Mouse (Mus musculus): ENCODE results near the gene Zfp667. TPM values are rescaled to one million over a fixed set of nuclear protein-coding genes. Genes with fewer than 3 reads are reported as not detected.

Gene Zfp667
- polyA plus RNA-seq (2015; fragmentation: Nextera tagmentation; extraction: Ambion mirVana): 12.0 and 13.8 TPM in 2 replicates

GRCm38 (mm10) chr7:6285842-6286705 is at the start of gene Zfp667:
Gene Zfp667, plus strand, starts transcription at chr7:6286579.

GRCm38 (mm10) chr7:6252410-6252809 is 34.0 kb upstream of the Zfp667 start, which contains the start of gene Epp13:
Gene Epp13, plus strand, starts transcription at chr7:6252710.

GRCm38 (mm10) chr7:6331233-6331956 is 45.0 kb downstream of the Zfp667 start, which contains the start of gene Zfp583:
Gene Zfp583, minus strand, starts transcription at chr7:6331285.

GRCm38 (mm10) chr7:6343501-6344071 is 57.2 kb downstream of the Zfp667 start, which contains the start of gene Gm3854:
Gene Gm3854, plus strand, starts transcription at chr7:6343759.

Other genes starting within 250 kb of the Zfp667 start
- not detected in 2 replicates for gene Nlrp4c, start 241.4 kb upstream of the Zfp667 start, polyA plus RNA-seq (2015; fragmentation: Nextera tagmentation; extraction: Ambion mirVana)
- 44.1 and 51.8 TPM in 2 replicates for gene Zfp787, start 130.6 kb upstream of the Zfp667 start, polyA plus RNA-seq (2015; fragmentation: Nextera tagmentation; extraction: Ambion mirVana)
- 61.7 and 69.1 TPM in 2 replicates for gene Zfp444, start 114.4 kb upstream of the Zfp667 start, polyA plus RNA-seq (2015; fragmentation: Nextera tagmentation; extraction: Ambion mirVana)
- gene Galp, start 89.5 kb upstream of the Zfp667 start, polyA plus RNA-seq (2015; fragmentation: Nextera tagmentation; extraction: Ambion mirVana): not detected in 2 replicates
- not detected in 2 replicates for gene Zscan5b, start 64.3 kb upstream of the Zfp667 start, polyA plus RNA-seq (2015; fragmentation: Nextera tagmentation; extraction: Ambion mirVana)
- gene Epp13, start 33.9 kb upstream of the Zfp667 start, polyA plus RNA-seq (2015; fragmentation: Nextera tagmentation; extraction: Ambion mirVana): 0.73 TPM in 1 of 2 replicates, not detected in the other
- 15.5 and 15.9 TPM in 2 replicates for gene Zfp583, start 44.7 kb downstream of the Zfp667 start, polyA plus RNA-seq (2015; fragmentation: Nextera tagmentation; extraction: Ambion mirVana)
- gene Gm3854, start 57.2 kb downstream of the Zfp667 start, polyA plus RNA-seq (2015; fragmentation: Nextera tagmentation; extraction: Ambion mirVana): 6.2 and 6.8 TPM in 2 replicates
- 2.9 and 3.0 TPM in 2 replicates for gene Zfp78, start 76.7 kb downstream of the Zfp667 start, polyA plus RNA-seq (2015; fragmentation: Nextera tagmentation; extraction: Ambion mirVana)
- gene Zfp28, start 96.7 kb downstream of the Zfp667 start, polyA plus RNA-seq (2015; fragmentation: Nextera tagmentation; extraction: Ambion mirVana): 10.9 and 11.4 TPM in 2 replicates
- gene Smim17, start 112.1 kb downstream of the Zfp667 start, polyA plus RNA-seq (2015; fragmentation: Nextera tagmentation; extraction: Ambion mirVana): 9.4 and 10.7 TPM in 2 replicates
- 0.08 TPM in 1 of 2 replicates, not detected in the other for gene Gm20715, start 123.7 kb downstream of the Zfp667 start, polyA plus RNA-seq (2015; fragmentation: Nextera tagmentation; extraction: Ambion mirVana)
- gene Olfr1344, start 152.1 kb downstream of the Zfp667 start, polyA plus RNA-seq (2015; fragmentation: Nextera tagmentation; extraction: Ambion mirVana): 0.19 and 0.43 TPM in 2 replicates
- gene Olfr1336, start 169.6 kb downstream of the Zfp667 start, polyA plus RNA-seq (2015; fragmentation: Nextera tagmentation; extraction: Ambion mirVana): not detected in 2 replicates
- not detected in 2 replicates for gene Olfr1346, start 180.5 kb downstream of the Zfp667 start, polyA plus RNA-seq (2015; fragmentation: Nextera tagmentation; extraction: Ambion mirVana)
- not detected in 2 replicates for gene Olfr5, start 200.4 kb downstream of the Zfp667 start, polyA plus RNA-seq (2015; fragmentation: Nextera tagmentation; extraction: Ambion mirVana)
- not detected in 2 replicates for gene Olfr1347, start 213.2 kb downstream of the Zfp667 start, polyA plus RNA-seq (2015; fragmentation: Nextera tagmentation; extraction: Ambion mirVana)
- not detected in 2 replicates for gene Olfr1348, start 222.2 kb downstream of the Zfp667 start, polyA plus RNA-seq (2015; fragmentation: Nextera tagmentation; extraction: Ambion mirVana)
- not detected in 2 replicates for gene Olfr1349, start 236.4 kb downstream of the Zfp667 start, polyA plus RNA-seq (2015; fragmentation: Nextera tagmentation; extraction: Ambion mirVana)

Data from neural tube, postnatal 0 days (tissue).